Comparison of ENCODE assay signal across 8 mouse cellular contexts in genomic region chr17:53478858-53479603, GRCm38 (mm10). TPM values are rescaled to one million over a fixed set of nuclear protein-coding genes. Genes with fewer than 3 reads are reported as not detected.
DNase-seq lines count a peak whose midpoint lies in the region; ATAC-seq and TF ChIP-seq lines count a peak whose summit lies in the region.

Rab5a (plus strand) TSS chr17:53479234.

- intact Hi-C loops in heart, adult 2 months (cut with DNase I): loop anchor here (1.0 to 2.0 kb wide), 3 partner anchors 16 to 210 kb away; partner anchors contain the start of genes Efhb and Sgo1

- H3K27ac ChIP-seq in embryonic facial prominence, embryonic 14.5 days (replicated peaks; ENCODE audit: low read depth, low read length): peak within 1 kb of the TSS; percentile 100
- H3K27ac ChIP-seq in heart, adult 2 months: peak within 1 kb of the TSS; percentile 99
- H3K27ac ChIP-seq in limb, embryonic 13.5 days: peak within 1 kb of the TSS; percentile 99
- peak within 1 kb of the TSS; percentile 96 for H3K27ac ChIP-seq in midbrain, embryonic 16.5 days (ENCODE audit: low read length)

- under 1% methylated on average over 65 of the region's 82 CpGs for WGBS in embryonic facial prominence, embryonic 14.5 days
- under 1% methylated on average over 82 of the region's 82 CpGs for WGBS in heart, adult 2 months
- WGBS in limb, embryonic 13.5 days: under 1% methylated on average over 77 of the region's 82 CpGs
- WGBS in midbrain, embryonic 16.5 days: under 1% methylated on average over 74 of the region's 82 CpGs

- H3K4me3 ChIP-seq in embryonic facial prominence, embryonic 14.5 days (ENCODE audit: low read depth, low read length): peak within 1 kb of the TSS; percentile 90
- H3K4me3 ChIP-seq in heart, adult 2 months: peak within 1 kb of the TSS; percentile 97
- peak within 1 kb of the TSS; percentile 94 for H3K4me3 ChIP-seq in limb, embryonic 13.5 days
- H3K4me3 ChIP-seq in midbrain, embryonic 16.5 days (ENCODE audit: low read depth, low read length): peak within 1 kb of the TSS; percentile 100

- no peaks in the 10 kb centered on the region for H3K9me3 ChIP-seq in embryonic facial prominence, embryonic 14.5 days (ENCODE audit: control insufficient read depth, low read length)
- H3K9me3 ChIP-seq in limb, embryonic 13.5 days: no peaks in the 10 kb centered on the region
- no peaks in the 10 kb centered on the region for H3K9me3 ChIP-seq in midbrain, embryonic 16.5 days (replicated peaks; ENCODE audit: control insufficient read depth, low read length, poor library complexity, severe bottlenecking)

- peak; percentile 98 for ATAC-seq in embryonic facial prominence, embryonic 14.5 days (ENCODE audit: low read depth)
- peak; percentile 97 for ATAC-seq in limb, embryonic 13.5 days (ENCODE audit: low FRiP score, low read depth)
- peak; percentile 98 for ATAC-seq in midbrain, embryonic 16.5 days

- DNase-seq in 3T3-L1 (ENCODE audit: low read depth, low spot score): peak; percentile 99
- DNase-seq in adrenal gland, postnatal 4 days (ENCODE audit: low spot score in 2 of 2): peak; percentile 99
- peak; percentile 99 for DNase-seq in embryonic facial prominence, embryonic 14.5 days (ENCODE audit: low spot score)
- peak; percentile 99 to 100 for DNase-seq in heart, adult 2 months
- peak; percentile 99 for DNase-seq in kidney, adult 8-10 months
- peak; percentile 99 to 100 for DNase-seq in spleen, postnatal 10 days (ENCODE audit: low spot score in 2 of 2)

- peaks cover 20% of the 10 kb centered on the region for H3K4me1 ChIP-seq in embryonic facial prominence, embryonic 14.5 days (ENCODE audit: control insufficient read depth, insufficient read depth, low read length)
- H3K4me1 ChIP-seq in heart, adult 2 months (ENCODE audit: control insufficient read depth, insufficient read depth, low read length): peaks cover 7% of the 10 kb centered on the region
- peaks cover 23% of the 10 kb centered on the region for H3K4me1 ChIP-seq in limb, embryonic 13.5 days
- peaks cover 26% of the 10 kb centered on the region for H3K4me1 ChIP-seq in midbrain, embryonic 16.5 days (ENCODE audit: control insufficient read depth, insufficient read depth, low read length)

- peak; percentile 78 for TF ChIP-seq POLR2A in heart, adult 2 months (IDR thresholded peaks at IDR 0.05; ENCODE audit: insufficient read depth, low read depth, low read length)

- peak within 1 kb of the TSS; percentile 65 for H3K4me2 ChIP-seq in embryonic facial prominence, embryonic 14.5 days (ENCODE audit: low read depth, low read length)
- peak within 1 kb of the TSS; percentile 74 for H3K4me2 ChIP-seq in limb, embryonic 13.5 days (replicated peaks)
- peak within 1 kb of the TSS; percentile 93 for H3K4me2 ChIP-seq in midbrain, embryonic 16.5 days (ENCODE audit: low read length)

- peak; percentile 51; the same call in 1 of the 2 replicates for TF ChIP-seq EP300 in heart, adult 2 months (IDR thresholded peaks at IDR 0.05; ENCODE audit: insufficient read depth, low read depth, low read length)

- no peaks in the 10 kb centered on the region; the same call in none of the 2 replicates for H3K79me2 ChIP-seq in heart, adult 2 months (replicated peaks; ENCODE audit: control insufficient read depth, insufficient read depth, low read length)

- TF ChIP-seq CTCF in heart, adult 2 months (IDR thresholded peaks at IDR 0.05): peak; percentile 44

- no peaks in the 10 kb centered on the region for H3K27me3 ChIP-seq in embryonic facial prominence, embryonic 14.5 days (replicated peaks; ENCODE audit: control insufficient read depth, insufficient read depth, low read length)
- H3K27me3 ChIP-seq in heart, adult 2 months (ENCODE audit: control insufficient read depth, insufficient read depth, low read length): no peaks in the 10 kb centered on the region
- no peaks in the 10 kb centered on the region for H3K27me3 ChIP-seq in limb, embryonic 13.5 days
- no peaks in the 10 kb centered on the region for H3K27me3 ChIP-seq in midbrain, embryonic 16.5 days (ENCODE audit: control insufficient read depth, insufficient read depth, low read depth, low read length)

- peak within 1 kb of the TSS; percentile 99 for H3K9ac ChIP-seq in embryonic facial prominence, embryonic 14.5 days (ENCODE audit: low read depth, low read length)
- peak within 1 kb of the TSS; percentile 92 for H3K9ac ChIP-seq in heart, adult 2 months (ENCODE audit: low read depth, low read length)
- peak within 1 kb of the TSS; percentile 98 for H3K9ac ChIP-seq in limb, embryonic 13.5 days
- H3K9ac ChIP-seq in midbrain, embryonic 16.5 days (ENCODE audit: low read depth, low read length): peak within 1 kb of the TSS; percentile 95

- H3K36me3 ChIP-seq in embryonic facial prominence, embryonic 14.5 days (ENCODE audit: control insufficient read depth, insufficient read depth, low read length): peaks cover 4% of the 10 kb centered on the region; the same call in 1 of the 2 replicates
- H3K36me3 ChIP-seq in heart, adult 2 months (ENCODE audit: control insufficient read depth, insufficient read depth, low read length): peaks cover 17% of the 10 kb centered on the region
- 0 out of 2 replicates have a peak, but pooled peaks cover 2% of the 10 kb centered on the region for H3K36me3 ChIP-seq in limb, embryonic 13.5 days
- H3K36me3 ChIP-seq in midbrain, embryonic 16.5 days (ENCODE audit: control insufficient read depth, insufficient read depth, low read length): no peaks in the 10 kb centered on the region

RNA-seq across cellular contexts. Expression of gene Rab5a, which starts in this region (rescaled TPM):
- 10 to 100 TPM; 98.4 to 99.4 TPM for total RNA-seq in adrenal gland, postnatal 4 days (2021)
- polyA plus RNA-seq in embryonic facial prominence, embryonic 14.5 days (2014; fragmentation: Nextera tagmentation; extraction: Ambion mirVana): 85.4 and 88.2 TPM in 2 replicates
- 10 to 100 TPM; 48.5 to 55.5 TPM for total RNA-seq in heart, adult 2 months (2021)
- 10.9 and 20.3 TPM in 2 replicates for polyA plus RNA-seq in heart, adult 2 months (2012; rRNA removed)
- polyA plus RNA-seq in limb, embryonic 13.5 days (2015; fragmentation: Nextera tagmentation; extraction: Ambion mirVana): 74.4 and 77.9 TPM in 2 replicates
- polyA plus RNA-seq in midbrain, embryonic 16.5 days (2015; fragmentation: Nextera tagmentation; extraction: Ambion mirVana): 99.4 and 101 TPM in 2 replicates

Comparison
In these comparisons a context has a peak if more than half of its experiments do, and no peak if none do; other contexts are left out.
1. Peak in every context shown above with its lines: DNase-seq, ATAC-seq, H3K4me3 ChIP-seq and H3K27ac ChIP-seq.